Mouse (Mus musculus): ENCODE measurements around the gene Olfr1364. TPM values are rescaled to one million over a fixed set of nuclear protein-coding genes. Genes with fewer than 3 reads are reported as not detected.

Gene Olfr1364
- not detected in 2 replicates for polyA plus RNA-seq (2014; fragmentation: Nextera tagmentation; extraction: Ambion mirVana)

- Histone ChIP-seq H3K27ac (replicated peaks; ENCODE audit: low read depth, low read length) (no peak within 1 kb of the TSS), H3K36me3 (replicated peaks; ENCODE audit: control insufficient read depth, insufficient read depth, low read depth, low read length) (no peaks in the 10 kb centered on the region), H3K4me2 (ENCODE audit: low read depth, low read length) (no peak within 1 kb of the TSS), H3K4me1 (ENCODE audit: control insufficient read depth, insufficient read depth, low read length) (no peaks in the 10 kb centered on the region), H3K9ac (replicated peaks; ENCODE audit: low read length) (no peak within 1 kb of the TSS), H3K4me3 (ENCODE audit: low read depth, low read length) (no peak within 1 kb of the TSS), H3K9me3 (replicated peaks; ENCODE audit: control insufficient read depth, low read length) (no peaks in the 10 kb centered on the region), H3K27me3 (ENCODE audit: control insufficient read depth, insufficient read depth, low read length) (no peaks in the 10 kb centered on the region)
- DNase-seq (ENCODE audit: low spot score) (no peak), ATAC-seq (replicated peaks; ENCODE audit: insufficient number of reproducible peaks, low FRiP score, low TSS enrichment, low read depth) (no peak)
- WGBS = 93% methylated on average over 2 of the region's 2 CpGs
These were observed at the start of gene Olfr1364 for GRCm38 (mm10) chr13:21581659-21582058. Gene Olfr1364, minus strand, starts transcription at chr13:21581759.

- Histone ChIP-seq H3K27ac (replicated peaks; ENCODE audit: low read depth, low read length) (no peak within 1 kb of the TSS), H3K4me1 (ENCODE audit: control insufficient read depth, insufficient read depth, low read length) (no peaks in the 10 kb centered on the region), H3K4me2 (ENCODE audit: low read depth, low read length) (no peak within 1 kb of the TSS), H3K36me3 (replicated peaks; ENCODE audit: control insufficient read depth, insufficient read depth, low read depth, low read length) (no peaks in the 10 kb centered on the region), H3K27me3 (ENCODE audit: control insufficient read depth, insufficient read depth, low read length) (no peaks in the 10 kb centered on the region), H3K9ac (replicated peaks; ENCODE audit: low read length) (no peak within 1 kb of the TSS), H3K9me3 (replicated peaks; ENCODE audit: control insufficient read depth, low read length) (no peaks in the 10 kb centered on the region), H3K4me3 (ENCODE audit: low read depth, low read length) (no peak within 1 kb of the TSS)
- no peak for ATAC-seq (replicated peaks; ENCODE audit: insufficient number of reproducible peaks, low FRiP score, low TSS enrichment, low read depth)
- no peak for DNase-seq (ENCODE audit: low spot score)
These were observed 32.4 kb upstream of the Olfr1364 start, which contains the start of gene Olfr1362 for GRCm38 (mm10) chr13:21613922-21614321. Gene Olfr1362, minus strand, starts transcription at chr13:21614022.

GRCm38 (mm10) chr13:21591618-21592017 is 10.1 kb upstream of the Olfr1364 start:
- no peaks in the 10 kb centered on the region for H3K27me3 ChIP-seq (ENCODE audit: control insufficient read depth, insufficient read depth, low read length)
- ATAC-seq (replicated peaks; ENCODE audit: insufficient number of reproducible peaks, low FRiP score, low TSS enrichment, low read depth) = peak; percentile 39; the same call in 1 of the 2 replicates
- WGBS = 67% methylated on average over 2 of the region's 2 CpGs

GRCm38 (mm10) chr13:21559793-21560192 is 21.8 kb downstream of the Olfr1364 start, which contains the start of gene Olfr1535:
Gene Olfr1535, minus strand, starts transcription at chr13:21559893.
- DNase-seq (ENCODE audit: low spot score) (no peak), ATAC-seq (replicated peaks; ENCODE audit: insufficient number of reproducible peaks, low FRiP score, low TSS enrichment, low read depth) (no peak)
- Histone ChIP-seq H3K4me3 (ENCODE audit: low read depth, low read length) (no peak within 1 kb of the TSS), H3K9ac (replicated peaks; ENCODE audit: low read length) (no peak within 1 kb of the TSS), H3K27ac (replicated peaks; ENCODE audit: low read depth, low read length) (no peak within 1 kb of the TSS), H3K36me3 (replicated peaks; ENCODE audit: control insufficient read depth, insufficient read depth, low read depth, low read length) (no peaks in the 10 kb centered on the region), H3K9me3 (replicated peaks; ENCODE audit: control insufficient read depth, low read length) (no peaks in the 10 kb centered on the region), H3K4me1 (ENCODE audit: control insufficient read depth, insufficient read depth, low read length) (no peaks in the 10 kb centered on the region), H3K27me3 (ENCODE audit: control insufficient read depth, insufficient read depth, low read length) (no peaks in the 10 kb centered on the region), H3K4me2 (ENCODE audit: low read depth, low read length) (no peak within 1 kb of the TSS)
- 63% methylated on average over 1 of the region's 1 CpGs for WGBS

More at GRCm38 (mm10) chr13:21591618-21592017, 10.1 kb upstream of the Olfr1364 start:
- Histone ChIP-seq H3K27ac (replicated peaks; ENCODE audit: low read depth, low read length) (no peak overlapping the region), H3K36me3 (replicated peaks; ENCODE audit: control insufficient read depth, insufficient read depth, low read depth, low read length) (no peaks in the 10 kb centered on the region), H3K9ac (replicated peaks; ENCODE audit: low read length) (no peak overlapping the region), H3K4me2 (ENCODE audit: low read depth, low read length) (no peak overlapping the region), H3K4me1 (ENCODE audit: control insufficient read depth, insufficient read depth, low read length) (no peaks in the 10 kb centered on the region), H3K4me3 (ENCODE audit: low read depth, low read length) (no peak overlapping the region), H3K9me3 (replicated peaks; ENCODE audit: control insufficient read depth, low read length) (no peaks in the 10 kb centered on the region)
- DNase-seq (ENCODE audit: low spot score) = no peak

- no peaks in the 10 kb centered on the region for H3K36me3 ChIP-seq (replicated peaks; ENCODE audit: control insufficient read depth, insufficient read depth, low read depth, low read length)
- H3K27ac ChIP-seq (replicated peaks; ENCODE audit: low read depth, low read length) = no peak overlapping the region
- H3K9ac ChIP-seq (replicated peaks; ENCODE audit: low read length) = no peak overlapping the region
- ATAC-seq (replicated peaks; ENCODE audit: insufficient number of reproducible peaks, low FRiP score, low TSS enrichment, low read depth) (no peak), DNase-seq (ENCODE audit: low spot score) (no peak)
- no peaks in the 10 kb centered on the region for H3K9me3 ChIP-seq (replicated peaks; ENCODE audit: control insufficient read depth, low read length)
- H3K4me3 ChIP-seq (ENCODE audit: low read depth, low read length) = no peak overlapping the region
- no peak overlapping the region for H3K4me2 ChIP-seq (ENCODE audit: low read depth, low read length)
- H3K27me3 ChIP-seq (ENCODE audit: control insufficient read depth, insufficient read depth, low read length) = no peaks in the 10 kb centered on the region
- WGBS = 65% methylated on average over 3 of the region's 3 CpGs
- H3K4me1 ChIP-seq (ENCODE audit: control insufficient read depth, insufficient read depth, low read length) = no peaks in the 10 kb centered on the region
These were observed 31.0 kb downstream of the Olfr1364 start for GRCm38 (mm10) chr13:21550416-21551110.

GRCm38 (mm10) chr13:21549487-21549886 is 32.1 kb downstream of the Olfr1364 start:
- Histone ChIP-seq H3K4me1 (ENCODE audit: control insufficient read depth, insufficient read depth, low read length) (no peaks in the 10 kb centered on the region), H3K36me3 (replicated peaks; ENCODE audit: control insufficient read depth, insufficient read depth, low read depth, low read length) (no peaks in the 10 kb centered on the region), H3K4me3 (ENCODE audit: low read depth, low read length) (no peak overlapping the region), H3K9ac (replicated peaks; ENCODE audit: low read length) (no peak overlapping the region), H3K4me2 (ENCODE audit: low read depth, low read length) (no peak overlapping the region), H3K27me3 (ENCODE audit: control insufficient read depth, insufficient read depth, low read length) (no peaks in the 10 kb centered on the region), H3K9me3 (replicated peaks; ENCODE audit: control insufficient read depth, low read length) (no peaks in the 10 kb centered on the region), H3K27ac (replicated peaks; ENCODE audit: low read depth, low read length) (no peak overlapping the region)
- WGBS = 94% methylated on average over 3 of the region's 3 CpGs
- no peak for ATAC-seq (replicated peaks; ENCODE audit: insufficient number of reproducible peaks, low FRiP score, low TSS enrichment, low read depth)
- DNase-seq (ENCODE audit: low spot score) = no peak

GRCm38 (mm10) chr13:21542708-21543107 is 38.9 kb downstream of the Olfr1364 start, which contains the start of gene Olfr1366:
Gene Olfr1366, minus strand, starts transcription at chr13:21542808.
- H3K4me3 ChIP-seq (ENCODE audit: low read depth, low read length) = no peak within 1 kb of the TSS
- H3K9me3 ChIP-seq (replicated peaks; ENCODE audit: control insufficient read depth, low read length) = no peaks in the 10 kb centered on the region
- no peaks in the 10 kb centered on the region for H3K27me3 ChIP-seq (ENCODE audit: control insufficient read depth, insufficient read depth, low read length)
- ATAC-seq (replicated peaks; ENCODE audit: insufficient number of reproducible peaks, low FRiP score, low TSS enrichment, low read depth) (no peak), DNase-seq (ENCODE audit: low spot score) (no peak)
- H3K4me2 ChIP-seq (ENCODE audit: low read depth, low read length) = no peak within 1 kb of the TSS
- H3K27ac ChIP-seq (replicated peaks; ENCODE audit: low read depth, low read length) = no peak within 1 kb of the TSS
- H3K4me1 ChIP-seq (ENCODE audit: control insufficient read depth, insufficient read depth, low read length) = no peaks in the 10 kb centered on the region
- no peaks in the 10 kb centered on the region for H3K36me3 ChIP-seq (replicated peaks; ENCODE audit: control insufficient read depth, insufficient read depth, low read depth, low read length)
- no peak within 1 kb of the TSS for H3K9ac ChIP-seq (replicated peaks; ENCODE audit: low read length)
- 85% methylated on average over 1 of the region's 1 CpGs for WGBS

- WGBS = 0% methylated on average over 37 of the region's 39 CpGs
- no peaks in the 10 kb centered on the region for H3K9me3 ChIP-seq (replicated peaks; ENCODE audit: control insufficient read depth, low read length)
- peak within 1 kb of the TSS; percentile 85 for H3K4me3 ChIP-seq (ENCODE audit: low read depth, low read length)
- no peaks in the 10 kb centered on the region for H3K4me1 ChIP-seq (ENCODE audit: control insufficient read depth, insufficient read depth, low read length)
- ATAC-seq (replicated peaks; ENCODE audit: insufficient number of reproducible peaks, low FRiP score, low TSS enrichment, low read depth) (peak; percentile 97), DNase-seq (ENCODE audit: low spot score) (peak; percentile 90)
- peak within 1 kb of the TSS; percentile 64 for H3K4me2 ChIP-seq (ENCODE audit: low read depth, low read length)
- no peaks in the 10 kb centered on the region for H3K36me3 ChIP-seq (replicated peaks; ENCODE audit: control insufficient read depth, insufficient read depth, low read depth, low read length)
- no peaks in the 10 kb centered on the region for H3K27me3 ChIP-seq (ENCODE audit: control insufficient read depth, insufficient read depth, low read length)
- H3K9ac ChIP-seq (replicated peaks; ENCODE audit: low read length) = peak within 1 kb of the TSS; percentile 99
- peak within 1 kb of the TSS; percentile 94 for H3K27ac ChIP-seq (replicated peaks; ENCODE audit: low read depth, low read length)
These were observed 50.8 kb downstream of the Olfr1364 start, which contains the start of gene Zkscan8 for GRCm38 (mm10) chr13:21530781-21531201. Gene Zkscan8, minus strand, starts transcription at chr13:21531120.
